Mouse (Mus musculus) liver, embryonic 16.5 days (tissue): ENCODE measurements around the gene Ube2c. TPM values are rescaled to one million over a fixed set of nuclear protein-coding genes. Genes with fewer than 3 reads are reported as not detected.

Experiments
- ATAC-seq: fragments of 200-750 bp; cut with Nextera tagmentation; 2 replicates; pipeline ENCODE4 v1.8.0; 2017; ENCODE audit warnings: low read depth, mild to moderate bottlenecking, moderate number of reproducible peaks, moderate library complexity
- H3K27ac ChIP-seq: fragments of 300-500 bp; sonication (generic); 2 replicates; pipeline ENCODE4 v1.5.1; 2014; ENCODE audit warnings: mild to moderate bottlenecking, low read length
- H3K27me3 ChIP-seq: fragments of 300-500 bp; sonication (generic); 2 replicates; pipeline ENCODE4 v1.6.1; 2014; ENCODE audit warnings: low read depth, low read length, mixed read lengths; ENCODE audit not compliant: control insufficient read depth, insufficient read depth
- H3K36me3 ChIP-seq: fragments of 300-500 bp; sonication (generic); 2 replicates; pipeline ENCODE4 v1.6.1; 2014; ENCODE audit warnings: mild to moderate bottlenecking; ENCODE audit not compliant: control insufficient read depth, insufficient read depth
- H3K4me1 ChIP-seq: fragments of 300-500 bp; sonication (generic); 2 replicates; pipeline ENCODE4 v1.6.1; 2014; ENCODE audit warnings: low read depth, low read length, mixed read lengths; ENCODE audit not compliant: control insufficient read depth
- H3K4me2 ChIP-seq: fragments of 300-500 bp; sonication (generic); 2 replicates; pipeline ENCODE4 v1.6.1; 2014; ENCODE audit warnings: low read depth, low read length, mixed read lengths
- H3K4me3 ChIP-seq: fragments of 300-500 bp; sonication (generic); 2 replicates; pipeline ENCODE4 v1.5.1; 2014; ENCODE audit warnings: low read depth, mild to moderate bottlenecking, low read length
- H3K9ac ChIP-seq: fragments of 300-500 bp; sonication (generic); 2 replicates; pipeline ENCODE4 v1.6.1; 2014; ENCODE audit warnings: low read depth, low read length
- H3K9me3 ChIP-seq: fragments of 300-500 bp; sonication (generic); replicated peaks from 2 replicates; pipeline ENCODE4 v1.6.1; 2016; ENCODE audit warnings: low read length; ENCODE audit not compliant: control insufficient read depth
- WGBS: fragments of 180-500 bp; shearing (Covaris S2); extraction: QIAGEN DNeasy Blood & Tissue Kit; methylation state at CpG from one replicate; pipeline ENCODE4 v1.1.7; 2014; ENCODE audit not compliant: insufficient replicate concordance; 5-methylcytosine and 5-hydroxymethylcytosine counted together
- polyA plus RNA-seq: library from polyadenylated mRNA; unstranded; fragments of >200 nt; fragmentation: Nextera tagmentation; extraction: Ambion mirVana; gene quantifications from 2 replicates; pipeline ENCODE4 v1.2.1, GENCODE M21; 2015

The Ube2c gene
- polyA plus RNA-seq, 1 experiment from 2014 or later: 661 TPM

DNA sequence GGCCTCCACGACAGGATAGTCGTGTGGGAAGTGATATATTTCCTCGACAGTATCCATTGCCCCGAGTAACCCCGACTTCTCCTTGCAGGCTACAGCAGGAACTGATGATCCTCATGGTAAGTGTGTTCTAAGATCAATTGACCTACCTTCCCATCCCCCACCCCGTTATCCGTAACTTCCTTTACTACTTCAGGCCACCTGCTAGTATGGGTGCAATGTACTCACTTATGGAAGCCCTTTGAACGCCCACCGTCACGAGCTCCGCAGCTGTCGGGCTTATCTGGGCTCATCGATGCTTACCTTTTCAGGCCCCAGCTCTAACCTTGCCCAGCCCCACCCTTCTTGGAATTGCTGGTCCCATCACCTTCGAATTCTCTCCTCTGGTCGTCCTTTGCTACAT lies 581 bp downstream of the Ube2c start:
- WGBS: 2% methylated on average over 15 of the region's 15 CpGs
- no peak for ATAC-seq

DNA sequence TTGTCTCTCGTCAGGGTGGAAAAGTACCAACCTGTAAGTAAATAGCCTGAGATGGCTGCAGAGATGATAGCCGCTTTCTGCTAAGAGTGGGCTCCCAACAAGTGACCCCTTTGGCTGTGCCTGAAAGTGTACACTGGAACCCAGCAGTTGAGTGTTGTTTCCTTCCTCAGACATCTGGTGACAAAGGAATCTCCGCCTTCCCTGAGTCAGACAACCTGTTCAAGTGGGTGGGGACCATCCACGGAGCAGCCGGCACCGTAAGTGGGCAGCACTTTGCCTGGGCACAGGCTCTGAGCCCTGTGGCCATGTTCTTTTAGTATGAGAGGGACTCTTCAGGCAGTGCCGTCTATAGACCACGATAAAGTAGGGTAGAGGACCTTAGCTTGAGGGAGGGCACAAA lies 1.4 kb downstream of the Ube2c start:
- Histone ChIP-seq H3K27me3 (no peaks in the 10 kb centered on the region), H3K36me3 (peaks cover 50% of the 10 kb centered on the region), H3K4me2 (peak overlapping the region; percentile 80), H3K9ac (peak overlapping the region; percentile 78), H3K9me3 (no peaks in the 10 kb centered on the region), H3K4me1 (peaks cover 41% of the 10 kb centered on the region), H3K4me3 (peak overlapping the region; percentile 69), H3K27ac (peak overlapping the region; percentile 79)
- WGBS: 53% methylated on average over 8 of the region's 8 CpGs
- no peak for ATAC-seq

More for the DNA sequence above, 581 bp downstream of the Ube2c start:
- peaks cover 41% of the 10 kb centered on the region for H3K4me1 ChIP-seq
- peak overlapping the region; percentile 79 for H3K27ac ChIP-seq
- no peaks in the 10 kb centered on the region for H3K9me3 ChIP-seq
- peak overlapping the region; percentile 80 for H3K4me2 ChIP-seq
- H3K36me3 ChIP-seq: peaks cover 59% of the 10 kb centered on the region
- H3K4me3 ChIP-seq: peak overlapping the region; percentile 69
- peak overlapping the region; percentile 78 for H3K9ac ChIP-seq
- no peaks in the 10 kb centered on the region for H3K27me3 ChIP-seq

DNA sequence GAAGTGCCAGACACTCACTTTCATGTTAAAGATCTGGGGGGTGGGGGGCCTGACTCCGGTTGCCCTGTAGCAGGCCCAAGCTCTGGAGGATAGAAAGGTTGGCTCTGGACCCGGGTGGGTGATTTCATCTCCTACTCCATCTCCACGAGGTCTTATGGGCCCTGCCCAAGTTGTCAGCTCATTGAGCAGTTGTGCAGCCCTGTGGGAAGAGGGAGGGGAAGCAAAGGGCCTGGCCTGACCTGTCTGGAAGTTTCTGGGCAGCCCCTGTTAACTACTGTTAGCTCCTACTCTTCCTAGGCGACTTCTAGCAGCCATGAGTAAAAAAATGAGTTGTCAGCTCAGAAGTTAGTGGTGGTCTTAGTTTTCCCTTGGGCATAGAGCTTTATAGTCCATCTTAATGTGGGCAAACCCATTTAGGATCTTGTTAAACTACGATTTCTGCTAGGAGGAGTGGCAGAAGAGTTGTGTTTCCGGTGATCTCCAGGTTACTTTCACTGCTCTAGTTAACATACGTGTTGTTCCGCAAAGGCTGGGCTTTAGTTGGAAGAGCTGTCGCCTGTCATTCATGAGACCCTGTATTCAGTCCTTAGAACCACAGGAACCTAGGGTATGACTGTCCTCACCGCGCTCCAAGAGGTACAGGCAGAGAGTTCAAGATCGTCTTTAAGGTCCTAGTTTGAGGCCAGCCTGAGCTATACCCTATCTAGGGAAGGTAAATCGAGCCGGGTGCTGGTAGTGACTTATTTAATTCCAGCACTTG lies 3.7 kb downstream of the Ube2c start:
- H3K9ac ChIP-seq: peak overlapping the region; percentile 40
- H3K27ac ChIP-seq: peak overlapping the region; percentile 94
- peak overlapping the region; percentile 80 for H3K4me2 ChIP-seq
- H3K4me3 ChIP-seq: peak overlapping the region; percentile 69
- WGBS: 60% methylated on average over 14 of the region's 14 CpGs
- H3K4me1 ChIP-seq: peaks cover 37% of the 10 kb centered on the region
- peaks cover 7% of the 10 kb centered on the region; the same call in 1 of the 2 replicates for H3K27me3 ChIP-seq
- H3K36me3 ChIP-seq: peaks cover 29% of the 10 kb centered on the region
- H3K9me3 ChIP-seq: no peaks in the 10 kb centered on the region
- no peak for ATAC-seq

DNA sequence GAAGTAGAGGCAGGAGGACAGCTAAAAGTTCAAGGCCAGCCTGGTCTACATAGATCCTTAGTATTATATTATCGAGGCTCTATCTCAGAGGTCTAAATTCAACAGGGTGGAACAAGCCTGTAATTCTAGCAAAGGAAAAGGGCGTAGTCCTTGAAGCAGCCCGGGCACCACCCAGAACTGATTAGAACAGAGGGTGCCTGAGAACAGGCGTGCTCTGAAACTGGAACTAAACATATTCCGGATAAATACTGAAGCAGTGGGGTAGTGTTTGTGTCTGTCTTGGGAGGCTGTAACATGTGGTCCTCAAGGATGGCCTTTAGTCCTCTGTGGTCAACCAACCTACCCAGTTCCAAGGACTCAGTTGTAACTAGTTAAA lies 4.3 kb downstream of the Ube2c start:
- Histone ChIP-seq H3K36me3 (peaks cover 27% of the 10 kb centered on the region), H3K9ac (peak overlapping the region; percentile 45), H3K4me2 (peak overlapping the region; percentile 80), H3K4me3 (peak overlapping the region; percentile 69), H3K4me1 (peaks cover 35% of the 10 kb centered on the region), H3K9me3 (no peaks in the 10 kb centered on the region), H3K27ac (peak overlapping the region; percentile 94), H3K27me3 (peaks cover 7% of the 10 kb centered on the region; the same call in 1 of the 2 replicates)
- peak; percentile 42 for ATAC-seq
- 22% methylated on average over 5 of the region's 5 CpGs for WGBS

DNA sequence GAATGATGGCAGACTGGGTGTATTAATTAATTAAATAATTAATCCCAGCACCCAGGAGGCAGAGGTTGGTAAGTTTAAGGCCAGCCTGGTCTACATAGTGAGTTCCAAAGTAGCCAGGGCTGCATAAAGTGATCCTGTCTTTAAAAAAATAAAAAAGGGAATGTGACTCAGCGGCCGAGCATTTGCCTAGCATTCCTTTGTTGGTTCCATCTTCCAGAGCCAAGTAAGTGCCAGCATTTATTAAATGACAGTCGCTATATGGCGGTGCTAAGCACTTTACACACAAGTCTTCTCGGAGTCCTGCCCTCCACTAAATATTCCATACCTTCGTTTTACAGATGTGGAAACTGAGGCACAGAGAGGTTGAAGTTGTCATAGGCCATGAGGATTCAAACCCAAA lies 6.4 kb downstream of the Ube2c start:
- peaks cover 21% of the 10 kb centered on the region for H3K36me3 ChIP-seq
- 76% methylated on average over 6 of the region's 6 CpGs for WGBS
- no peak overlapping the region for H3K9ac ChIP-seq
- H3K4me1 ChIP-seq: peaks cover 30% of the 10 kb centered on the region
- H3K4me3 ChIP-seq: no peak overlapping the region
- H3K27me3 ChIP-seq: peaks cover 11% of the 10 kb centered on the region
- no peak overlapping the region for H3K27ac ChIP-seq
- no peak overlapping the region for H3K4me2 ChIP-seq
- no peaks in the 10 kb centered on the region for H3K9me3 ChIP-seq
- no peak for ATAC-seq

DNA sequence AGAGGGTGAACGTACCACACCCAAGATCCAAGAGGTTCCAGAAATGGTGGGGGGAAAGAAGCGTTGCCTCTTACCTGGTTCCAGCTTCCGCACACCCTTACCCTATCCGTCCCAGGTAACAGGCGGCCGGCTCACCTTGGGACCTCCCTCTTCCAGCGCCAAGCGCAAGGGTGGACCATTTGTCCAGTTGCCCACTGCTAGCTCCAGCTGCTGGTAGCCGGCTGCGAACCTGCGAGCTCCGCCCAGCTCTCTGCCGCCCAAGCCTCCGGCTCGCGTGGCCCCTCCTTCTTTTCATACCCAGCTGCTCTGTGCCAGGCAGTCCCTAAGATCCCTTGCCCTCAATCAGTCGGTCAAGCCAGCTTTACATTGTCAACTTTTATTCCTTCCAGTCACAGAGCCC lies 7.1 kb downstream of the Ube2c start:
- ATAC-seq: no peak
- Histone ChIP-seq H3K4me3 (no peak overlapping the region), H3K9me3 (no peaks in the 10 kb centered on the region), H3K27ac (no peak overlapping the region), H3K9ac (no peak overlapping the region), H3K4me1 (peaks cover 23% of the 10 kb centered on the region), H3K4me2 (no peak overlapping the region), H3K36me3 (peaks cover 14% of the 10 kb centered on the region), H3K27me3 (peaks cover 11% of the 10 kb centered on the region)
- WGBS: 63% methylated on average over 17 of the region's 17 CpGs

DNA sequence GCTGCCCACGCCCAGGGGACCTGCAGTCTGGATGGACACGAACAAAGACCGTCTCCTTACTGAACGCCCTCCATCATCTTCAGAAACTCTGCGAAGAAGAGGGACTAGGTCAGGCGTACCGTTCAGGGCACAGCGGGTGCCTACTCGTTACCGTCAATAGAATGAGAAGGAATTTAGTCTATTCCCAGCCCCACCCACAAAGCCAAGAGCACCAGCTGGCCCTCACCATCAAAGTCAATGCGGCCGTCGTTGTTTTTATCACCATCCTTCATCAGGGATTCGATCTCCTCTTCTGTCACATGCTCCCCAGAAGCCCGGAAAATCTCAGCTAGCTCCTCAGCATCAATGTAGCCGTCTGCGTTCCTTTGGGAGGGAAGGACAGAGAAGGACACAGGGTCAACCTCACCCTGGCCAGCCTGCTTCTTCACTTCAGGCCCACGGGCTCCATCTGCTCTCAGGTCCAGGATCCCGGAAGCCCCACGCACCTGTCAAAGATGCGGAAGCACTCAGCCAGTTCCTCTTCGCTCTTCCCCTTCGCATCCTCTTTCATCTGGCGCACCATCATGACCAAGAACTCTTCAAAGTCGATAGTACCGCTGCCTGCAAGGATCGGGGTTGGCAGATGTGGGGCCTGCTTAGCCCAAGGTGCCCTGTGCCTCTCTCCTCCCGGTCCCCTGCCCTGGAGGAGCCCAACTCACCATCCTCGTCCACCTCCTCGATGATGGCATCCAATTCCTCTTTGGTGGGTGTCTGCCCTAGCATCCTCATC lies 7.7 kb downstream of the Ube2c start:
- H3K4me1 ChIP-seq: peaks cover 17% of the 10 kb centered on the region
- no peak for ATAC-seq
- WGBS: 77% methylated on average over 30 of the region's 30 CpGs
- H3K36me3 ChIP-seq: peaks cover 8% of the 10 kb centered on the region
- no peak overlapping the region for H3K4me3 ChIP-seq
- H3K9ac ChIP-seq: no peak overlapping the region
- no peak overlapping the region for H3K4me2 ChIP-seq
- H3K27me3 ChIP-seq: peaks cover 11% of the 10 kb centered on the region
- no peak overlapping the region for H3K27ac ChIP-seq
- H3K9me3 ChIP-seq: no peaks in the 10 kb centered on the region

DNA sequence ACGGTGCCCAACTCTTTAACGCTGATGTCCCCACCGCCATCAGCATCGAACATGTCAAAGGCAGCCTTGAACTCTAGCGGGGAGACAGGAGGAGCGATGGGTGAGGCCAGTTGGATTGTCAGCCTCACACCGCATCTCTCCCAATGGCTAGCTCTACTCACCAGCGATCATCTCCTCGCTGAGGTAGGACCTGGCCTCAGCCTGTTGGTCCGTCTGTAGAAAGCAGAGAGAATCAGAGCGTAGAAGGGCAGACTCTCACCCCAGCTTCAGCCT lies 8.3 kb downstream of the Ube2c start:
- Histone ChIP-seq H3K9me3 (no peaks in the 10 kb centered on the region), H3K4me2 (no peak overlapping the region), H3K9ac (no peak overlapping the region), H3K4me3 (no peak overlapping the region), H3K27me3 (peaks cover 11% of the 10 kb centered on the region), H3K4me1 (peaks cover 13% of the 10 kb centered on the region), H3K27ac (no peak overlapping the region), H3K36me3 (peaks cover 3% of the 10 kb centered on the region)
- no peak for ATAC-seq
- WGBS: 83% methylated on average over 11 of the region's 11 CpGs

DNA sequence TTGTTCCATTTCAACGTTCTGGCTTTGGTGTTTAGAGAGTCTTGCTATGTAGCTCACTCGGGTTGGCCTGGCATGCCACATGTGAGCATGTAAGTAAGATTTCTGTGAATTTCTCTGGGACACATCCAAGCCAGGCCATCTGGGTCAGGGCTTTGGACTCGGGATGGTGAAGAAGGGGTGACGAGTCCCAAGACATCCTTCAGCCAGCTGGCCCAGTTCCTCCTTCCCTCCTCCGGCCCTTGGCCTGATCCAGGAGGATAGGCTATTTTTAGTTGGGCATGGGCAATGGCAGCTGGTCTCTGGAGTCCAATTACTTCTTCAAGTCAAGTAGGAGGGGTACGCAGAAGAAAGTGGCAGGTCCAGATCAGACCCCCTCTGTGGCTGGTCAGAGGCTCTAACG lies 9.1 kb downstream of the Ube2c start:
- whole genome bisulfite sequencing: 67% methylated on average over 7 of the region's 7 CpGs
- Histone ChIP-seq H3K36me3 (no peaks in the 10 kb centered on the region), H3K9ac (no peak overlapping the region), H3K27ac (no peak overlapping the region), H3K27me3 (peaks cover 11% of the 10 kb centered on the region), H3K4me1 (peaks cover 5% of the 10 kb centered on the region), H3K4me2 (no peak overlapping the region), H3K9me3 (no peaks in the 10 kb centered on the region), H3K4me3 (no peak overlapping the region)
- ATAC-seq: no peak
